Mouse (Mus musculus): ENCODE data around the gene Gm3676. TPM values are rescaled to one million over a fixed set of nuclear protein-coding genes. Genes with fewer than 3 reads are reported as not detected.
"Not testable (repeated sequence)": the region's sequence is repeated elsewhere in the genome, so short reads cannot be mapped to it uniquely, and the experiment has no call there.

The Gm3676 gene
- total RNA-seq (2021): not detected

DNA sequence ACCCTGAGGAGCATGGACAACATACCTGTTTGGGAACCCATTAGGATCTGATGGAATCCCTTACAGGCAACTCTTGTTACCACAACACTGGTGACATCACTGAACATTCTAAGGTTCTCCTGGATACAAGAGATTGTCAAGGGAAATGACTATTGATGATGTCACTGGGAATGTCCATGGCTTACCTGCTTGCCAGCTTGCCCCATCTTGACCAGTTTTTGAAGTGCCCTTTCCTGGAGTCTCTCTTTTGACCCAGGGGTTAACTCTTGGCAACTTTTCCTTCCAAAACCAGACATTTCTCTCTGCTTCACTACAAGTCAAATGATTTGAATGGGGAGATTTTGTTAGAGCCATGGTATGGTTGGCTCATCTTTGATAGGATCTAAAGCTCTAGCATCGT lies at the start of gene Gm3676:
TSS of gene Gm3676 (minus strand) at position 101 of the 400 bp plus-strand sequence.
- not testable (repeated sequence) for DNase-seq

DNA sequence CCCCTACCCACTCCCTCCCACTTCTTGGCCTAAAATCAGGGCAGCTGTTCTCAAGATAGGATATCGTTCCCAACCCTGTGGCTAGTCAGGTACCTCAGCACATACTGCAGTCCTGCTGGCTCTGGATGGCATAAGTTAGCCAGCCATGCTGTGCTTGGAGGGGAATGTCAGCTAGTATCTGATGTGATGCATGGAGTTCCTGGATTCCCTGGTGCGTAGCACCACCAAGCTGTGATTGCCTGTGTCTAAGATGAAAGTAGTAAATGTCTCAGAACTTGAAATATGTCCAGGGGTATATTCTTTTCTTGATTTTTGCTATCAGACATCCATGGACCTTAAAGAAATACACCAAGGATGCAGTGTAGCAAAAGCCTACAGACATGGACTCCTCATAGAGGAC lies 1.9 kb upstream of the Gm3676 start:
- DNase-seq: not testable (repeated sequence)

DNA sequence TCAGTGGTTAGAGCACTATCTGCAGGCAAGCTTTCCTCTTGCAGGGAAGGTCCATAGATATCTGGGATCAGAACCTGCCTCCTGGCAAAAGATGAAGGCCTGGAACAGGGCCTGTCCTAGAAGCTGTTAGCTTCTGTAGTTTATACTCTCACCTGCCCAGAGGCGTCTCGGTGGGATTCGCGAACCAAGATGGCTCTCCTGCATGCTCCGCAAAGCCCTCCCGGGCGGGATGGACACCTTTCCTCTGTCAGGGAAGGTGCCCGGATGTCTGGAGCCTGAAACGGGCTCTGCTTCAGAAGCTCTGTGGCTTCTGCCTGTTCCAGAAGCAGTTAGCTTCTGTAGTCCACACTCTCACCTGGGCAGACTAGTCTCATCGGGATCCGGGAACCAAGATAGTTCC lies 16.1 kb downstream of the Gm3676 start:
- DNase-seq: not testable (repeated sequence)

DNA sequence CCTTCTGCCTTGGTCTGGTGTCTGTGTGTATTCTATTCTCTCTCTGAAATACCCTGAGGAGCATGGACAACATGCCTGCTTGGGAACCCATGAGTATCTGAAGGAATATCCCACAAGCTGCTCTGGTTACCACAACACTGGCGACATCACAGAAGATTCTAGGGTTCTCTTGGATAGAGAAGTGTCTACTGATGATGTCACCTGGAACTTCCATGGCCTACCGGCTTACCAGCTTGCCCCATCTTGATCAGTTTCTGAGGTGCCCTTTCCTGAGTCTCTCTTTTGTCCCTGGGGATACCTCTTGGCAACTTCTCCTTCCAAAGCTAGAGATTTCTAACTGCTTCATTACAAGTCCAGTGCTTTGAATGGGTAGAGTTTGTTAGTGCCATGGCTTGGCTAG lies 21.8 kb downstream of the Gm3676 start, which contains the start of gene Gm3072:
TSS of gene Gm3072 (minus strand) at position 101 of the 400 bp plus-strand sequence.
- DNase-seq: not testable (repeated sequence)

DNA sequence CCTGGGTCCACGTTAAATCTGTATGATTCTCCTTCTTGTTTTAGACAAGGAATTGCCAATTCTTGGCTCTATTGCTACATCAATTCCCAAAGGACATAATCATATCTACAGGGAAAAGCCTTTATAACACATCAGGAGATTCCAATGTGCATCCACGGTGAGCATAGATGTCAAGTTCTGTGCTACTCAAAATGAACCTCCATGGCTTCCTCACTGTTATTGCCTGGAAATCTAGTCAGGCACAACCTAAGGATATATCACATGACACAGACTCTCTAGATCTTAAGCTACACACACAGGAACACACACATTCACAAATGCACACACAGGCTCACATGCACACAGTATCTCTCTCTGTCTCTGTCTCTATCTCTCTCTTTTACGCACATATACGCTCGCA lies 23.8 kb downstream of the Gm3676 start:
- DNase-seq: not testable (repeated sequence)

DNA sequence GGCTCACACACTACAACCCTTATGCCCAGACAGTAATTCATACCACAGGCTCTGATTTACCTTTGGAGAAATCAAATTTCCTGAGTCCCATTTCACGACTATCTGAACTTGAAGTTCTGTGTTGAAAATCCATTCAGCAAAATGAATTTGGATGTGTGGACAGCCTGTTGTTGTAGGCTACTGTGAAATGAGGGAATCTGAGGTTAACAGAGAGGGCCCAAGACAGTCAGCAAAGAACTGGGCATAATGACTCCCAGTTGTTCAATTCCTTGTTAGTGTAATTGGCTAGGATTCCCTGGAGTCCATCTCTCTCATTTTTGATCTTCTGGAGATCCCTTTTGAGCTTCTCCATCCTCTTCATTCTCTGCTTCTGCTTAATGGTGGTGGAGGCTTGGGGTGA lies 35.6 kb downstream of the Gm3676 start:
- DNase-seq: peak; percentile 5

DNA sequence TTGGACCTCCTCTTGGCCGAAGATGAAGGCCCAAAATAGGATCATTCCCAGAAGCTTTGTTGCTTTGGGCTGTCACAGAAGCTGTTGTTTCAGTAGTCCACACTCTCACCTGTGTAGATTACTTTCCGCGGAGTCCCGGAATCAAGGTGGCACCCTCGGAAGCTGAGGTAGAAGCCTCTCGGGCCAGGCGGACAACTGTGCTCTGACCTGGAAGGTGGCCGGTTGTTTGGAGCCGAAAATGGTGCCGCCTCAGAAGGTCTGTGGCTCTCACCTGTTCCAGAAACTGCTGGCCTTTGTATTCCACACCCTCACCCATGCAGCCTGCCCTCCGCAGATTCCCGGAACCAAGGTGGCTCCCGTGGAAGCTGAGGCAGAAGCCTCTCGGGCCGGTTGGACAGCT lies 45.4 kb downstream of the Gm3676 start:
- not testable (repeated sequence) for DNase-seq

Other genes with a start within 250 kb of the Gm3676 start
- gene Gm6482, start 238.2 kb downstream of the Gm3676 start, total RNA-seq (2021): not detected
- not detected for gene Gm7954, start 193.0 kb downstream of the Gm3676 start, total RNA-seq (2021)
- not detected for gene Gm3486, start 157.0 kb downstream of the Gm3676 start, total RNA-seq (2021)
- gene Gm7970, start 90.9 kb downstream of the Gm3676 start, total RNA-seq (2021): not detected
- gene 1700049E17Rik2, start 73.3 kb downstream of the Gm3676 start, total RNA-seq (2021): not detected
- not detected for gene Gm3072, start 21.9 kb downstream of the Gm3676 start, total RNA-seq (2021)
- not detected for gene Gm8068, start 55.4 kb upstream of the Gm3676 start, total RNA-seq (2021)
- gene Gm7929, start 104.1 kb upstream of the Gm3676 start, total RNA-seq (2021): not detected
- not detected for gene Gm47189, start 126.0 kb upstream of the Gm3676 start, total RNA-seq (2021)